In the genomic region with DNA sequence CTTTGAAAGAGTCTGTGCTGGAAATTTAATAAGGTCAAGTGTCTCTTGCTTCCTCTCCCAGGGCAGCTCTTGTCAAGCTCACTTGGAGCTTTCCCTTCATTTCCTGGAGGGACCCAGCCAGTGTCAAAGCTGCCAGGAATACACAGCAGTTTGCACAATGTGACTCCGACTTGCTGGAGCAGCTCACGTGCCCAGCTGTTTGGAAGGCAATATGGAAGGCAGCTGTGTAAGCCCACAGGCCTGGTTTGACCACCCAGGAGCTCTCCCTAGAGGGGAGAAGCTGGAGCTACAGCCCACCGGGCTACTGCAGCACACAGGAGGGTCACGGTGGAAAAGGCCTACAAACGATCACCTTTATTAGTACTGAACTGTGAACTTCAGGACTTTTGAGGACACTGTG, we compare ENCODE assay signal across 13 mouse cellular contexts.
A peak's percentile ranks its signal among the peaks of the same experiment; 100 is the strongest.
DNase-seq lines count a peak whose midpoint lies in the region; ATAC-seq lines count a peak whose summit lies in the region.
"Had no signal": no experiment of that assay in that cellular context is flagged by ENCODE, and none has a peak within 500 bp of the region (broad histone marks: within the 10 kb centered on the region; RNA-seq: fewer than 3 reads in every experiment).

No protein-coding gene starts in this region.

- H3K9me3 ChIP-seq in hindbrain, embryonic 11.5 days (ENCODE audit: control insufficient read depth, low read length), result no peaks in the 10 kb centered on the region
- H3K9me3 ChIP-seq in hindbrain, embryonic 12.5 days (replicated peaks), result no peaks in the 10 kb centered on the region
- no peaks in the 10 kb centered on the region for H3K9me3 ChIP-seq in embryonic facial prominence, embryonic 10.5 days
- H3K9me3 ChIP-seq: hindbrain, embryonic 15.5 days; neural tube, embryonic 13.5 days had no signal

- ATAC-seq in hindbrain, embryonic 11.5 days (ENCODE audit: low FRiP score), result no peak
- ATAC-seq in hindbrain, embryonic 12.5 days (ENCODE audit: low FRiP score), result no peak
- ATAC-seq in frontal cortex, adult (ENCODE audit: low TSS enrichment), result no peak

- DNase-seq in hindbrain, embryonic 11.5 days (ENCODE audit: low spot score), result peak; percentile 25
- peak; percentile 76 for DNase-seq in embryonic facial prominence, embryonic 10.5 days (ENCODE audit: low spot score)
- peak; percentile 37 for DNase-seq in hindlimb bud, embryonic 11.5 days (ENCODE audit: extremely low spot score, low read depth, low spot score)
- peak; percentile 64 for DNase-seq in mesoderm, embryonic 11.5 days (ENCODE audit: low read depth, low spot score)
- DNase-seq in cerebellum, adult 18-20 months, result no peak
- no peak for DNase-seq in thymus, postnatal 14 days
- DNase-seq: kidney, postnatal 14 days; right cerebral cortex, postnatal 4 days had no signal

- H3K4me3 ChIP-seq in hindbrain, embryonic 11.5 days (ENCODE audit: low read depth, low read length), result no peak overlapping the region
- no peak overlapping the region for H3K4me3 ChIP-seq in hindbrain, embryonic 12.5 days
- H3K4me3 ChIP-seq in embryonic facial prominence, embryonic 10.5 days, result no peak overlapping the region
- H3K4me3 ChIP-seq: hindbrain, embryonic 15.5 days; neural tube, embryonic 13.5 days had no signal

- H3K4me2 ChIP-seq in hindbrain, embryonic 11.5 days (replicated peaks; ENCODE audit: low read depth, low read length), result no peak overlapping the region
- H3K4me2 ChIP-seq in hindbrain, embryonic 12.5 days (replicated peaks), result no peak overlapping the region
- H3K4me2 ChIP-seq: hindbrain, embryonic 15.5 days; neural tube, embryonic 13.5 days had no signal

- H3K27me3 ChIP-seq in hindbrain, embryonic 11.5 days (ENCODE audit: control insufficient read depth, insufficient read depth, low read length), result no peaks in the 10 kb centered on the region
- no peaks in the 10 kb centered on the region for H3K27me3 ChIP-seq in hindbrain, embryonic 12.5 days
- no peaks in the 10 kb centered on the region for H3K27me3 ChIP-seq in embryonic facial prominence, embryonic 10.5 days (replicated peaks; ENCODE audit: low read depth, poor library complexity, severe bottlenecking)
- H3K27me3 ChIP-seq: CH12.LX; hindbrain, embryonic 15.5 days; neural tube, embryonic 13.5 days had no signal

- WGBS in hindbrain, embryonic 11.5 days, result 53% methylated on average over 5 of the region's 5 CpGs
- 54% methylated on average over 5 of the region's 5 CpGs for WGBS in hindbrain, embryonic 12.5 days
- 40% methylated on average over 5 of the region's 5 CpGs for WGBS in embryonic facial prominence, embryonic 10.5 days

- H3K9ac ChIP-seq in hindbrain, embryonic 11.5 days (ENCODE audit: low read depth, low read length), result no peak overlapping the region
- H3K9ac ChIP-seq in hindbrain, embryonic 12.5 days, result no peak overlapping the region
- H3K9ac ChIP-seq: hindbrain, embryonic 15.5 days; neural tube, embryonic 13.5 days had no signal

- no peaks in the 10 kb centered on the region for H3K4me1 ChIP-seq in hindbrain, embryonic 11.5 days (replicated peaks; ENCODE audit: control insufficient read depth, insufficient read depth, low read length)
- no peaks in the 10 kb centered on the region for H3K4me1 ChIP-seq in hindbrain, embryonic 12.5 days
- H3K4me1 ChIP-seq in embryonic facial prominence, embryonic 10.5 days, result peaks cover 10% of the 10 kb centered on the region
- H3K4me1 ChIP-seq: hindbrain, embryonic 15.5 days; neural tube, embryonic 13.5 days had no signal

- no peaks in the 10 kb centered on the region for H3K36me3 ChIP-seq in hindbrain, embryonic 11.5 days (ENCODE audit: control insufficient read depth, insufficient read depth, low read length)
- no peaks in the 10 kb centered on the region for H3K36me3 ChIP-seq in hindbrain, embryonic 12.5 days
- no peaks in the 10 kb centered on the region for H3K36me3 ChIP-seq in embryonic facial prominence, embryonic 10.5 days (replicated peaks)
- H3K36me3 ChIP-seq: hindbrain, embryonic 15.5 days; neural tube, embryonic 13.5 days had no signal

- H3K27ac ChIP-seq in hindbrain, embryonic 11.5 days (ENCODE audit: low read depth, low read length), result no peak overlapping the region
- H3K27ac ChIP-seq in hindbrain, embryonic 12.5 days, result no peak overlapping the region
- H3K27ac ChIP-seq in embryonic facial prominence, embryonic 10.5 days (replicated peaks), result no peak overlapping the region
- H3K27ac ChIP-seq: hindbrain, embryonic 15.5 days; neural tube, embryonic 13.5 days had no signal

Comparison
In these comparisons a context has a peak if more than half of its experiments do, and no peak if none do; other contexts are left out.
1. DNase-seq: peak in hindbrain, embryonic 11.5 days (single experiment), embryonic facial prominence, embryonic 10.5 days (single experiment), hindlimb bud, embryonic 11.5 days (single experiment) and mesoderm, embryonic 11.5 days (single experiment); none in cerebellum, adult 18-20 months (0 of 2) and thymus, postnatal 14 days (single experiment).